Mouse (Mus musculus): ENCODE results near the gene Tm7sf2. TPM values are rescaled to one million over a fixed set of nuclear protein-coding genes. Genes with fewer than 3 reads are reported as not detected.
A peak's percentile ranks its signal among the peaks of the same experiment; 100 is the strongest.

Gene Tm7sf2
- total and polyA plus RNA-seq, 3 experiments = 7.6 to 13.1 TPM; not detected in 1

GRCm38 (mm10) chr19:6116113-6116850, 48.1 kb upstream of the Tm7sf2 start:
- Histone ChIP-seq H3K4me1 (ENCODE audit: control insufficient read depth in 1 of 2, insufficient read depth in 2 of 2, low read length in 2 of 2) (peaks cover 2 to 10% of the 10 kb centered on the region in 2 experiments; a peak in 2 of 4 replicates), H3K79me2 (ENCODE audit: control insufficient read depth, insufficient read depth, low read length, poor library complexity) (peaks cover 22% of the 10 kb centered on the region), H3K9ac (ENCODE audit: control insufficient read depth, low read depth, low read length, poor library complexity, severe bottlenecking) (peak overlapping the region; percentile 88), H3K36me3 (ENCODE audit: control insufficient read depth in 1 of 2, insufficient read depth in 2 of 2, low read length in 2 of 2) (peaks cover 0 to 10% of the 10 kb centered on the region in 2 experiments; a peak in 2 of 4 replicates), H3K4me3 (ENCODE audit: control insufficient read depth in 1 of 2, insufficient read depth in 1 of 2, low read depth in 2 of 2, low read length in 2 of 2) (peak overlapping the region; percentile 74 to 91; a peak in 1 of 4 replicates), H3K27me3 (ENCODE audit: control insufficient read depth in 1 of 2, insufficient read depth in 2 of 2, low read length in 2 of 2) (no peaks in the 10 kb centered on the region), H3K9me3 (replicated peaks; ENCODE audit: insufficient read depth, low read length) (no peaks in the 10 kb centered on the region), H3K27ac (ENCODE audit: control insufficient read depth, low read depth, low read length) (no peak overlapping the region)
- TF ChIP-seq MAX (IDR thresholded peaks at IDR 0.05; ENCODE audit: low read length) (no peak), POLR2AphosphoS5 (IDR thresholded peaks at IDR 0.05; ENCODE audit: borderline replicate concordance, low read depth, low read length) (no peak)
- DNase-seq (ENCODE audit: low read depth, low spot score) = no peak

- TF ChIP-seq CHD1 (IDR thresholded peaks at IDR 0.05; ENCODE audit: low read depth, low read length) (no peak), MEF2A (IDR thresholded peaks at IDR 0.05; ENCODE audit: extremely low read depth, insufficient replicate concordance, low read depth, low read length, poor library complexity, severe bottlenecking) (no peak), ZKSCAN1 (IDR thresholded peaks at IDR 0.05; ENCODE audit: low read depth, low read length) (no peak), MAZ (IDR thresholded peaks at IDR 0.05; ENCODE audit: low read depth, low read length) (no peak), ELF1 (IDR thresholded peaks at IDR 0.05; ENCODE audit: low read depth, low read length) (no peak), ETS1 (IDR thresholded peaks at IDR 0.05; ENCODE audit: low read depth, low read length) (no peak), CHD2 (IDR thresholded peaks at IDR 0.05; ENCODE audit: low read length) (no peak), POLR2AphosphoS5 (IDR thresholded peaks at IDR 0.05; ENCODE audit: borderline replicate concordance, low read depth, low read length) (no peak), RAD21 (IDR thresholded peaks at IDR 0.05; ENCODE audit: low read depth, low read length) (no peak)
- peaks cover 2 to 10% of the 10 kb centered on the region in 2 experiments; a peak in 2 of 4 replicates for H3K4me1 ChIP-seq (ENCODE audit: control insufficient read depth in 1 of 2, insufficient read depth in 2 of 2, low read length in 2 of 2)
- DNase-seq (ENCODE audit: low read depth, low spot score) = no peak
- H3K27ac ChIP-seq (ENCODE audit: control insufficient read depth, low read depth, low read length) = no peak overlapping the region
- no peak overlapping the region for H3K4me3 ChIP-seq (ENCODE audit: control insufficient read depth in 1 of 2, insufficient read depth in 1 of 2, low read depth in 2 of 2, low read length in 2 of 2)
- H3K27me3 ChIP-seq (ENCODE audit: control insufficient read depth in 1 of 2, insufficient read depth in 2 of 2, low read length in 2 of 2) = no peaks in the 10 kb centered on the region
- peaks cover 0 to 10% of the 10 kb centered on the region in 2 experiments; a peak in 2 of 4 replicates for H3K36me3 ChIP-seq (ENCODE audit: control insufficient read depth in 1 of 2, insufficient read depth in 2 of 2, low read length in 2 of 2)
- no peak overlapping the region for H3K9ac ChIP-seq (ENCODE audit: control insufficient read depth, low read depth, low read length, poor library complexity, severe bottlenecking)
- H3K9me3 ChIP-seq (replicated peaks; ENCODE audit: insufficient read depth, low read length) = no peaks in the 10 kb centered on the region
- peaks cover 20% of the 10 kb centered on the region for H3K79me2 ChIP-seq (ENCODE audit: control insufficient read depth, insufficient read depth, low read length, poor library complexity)
Observed at GRCm38 (mm10) chr19:6113116-6113515, 44.9 kb upstream of the Tm7sf2 start.

- Histone ChIP-seq H3K4me1 (ENCODE audit: control insufficient read depth in 1 of 2, insufficient read depth in 2 of 2, low read length in 2 of 2) (peaks cover 24 to 33% of the 10 kb centered on the region in 2 experiments), H3K9ac (ENCODE audit: control insufficient read depth, low read depth, low read length, poor library complexity, severe bottlenecking) (0 out of 2 replicates have a peak within 1 kb of the TSS, but pooled peaks have one; percentile 4), H3K36me3 (ENCODE audit: control insufficient read depth in 1 of 2, insufficient read depth in 2 of 2, low read length in 2 of 2) (peaks cover 0 to 32% of the 10 kb centered on the region in 2 experiments; a peak in 2 of 4 replicates), H3K4me3 (ENCODE audit: control insufficient read depth in 1 of 2, insufficient read depth in 1 of 2, low read depth in 2 of 2, low read length in 2 of 2) (no peak within 1 kb of the TSS), H3K79me2 (ENCODE audit: control insufficient read depth, insufficient read depth, low read length, poor library complexity) (no peaks in the 10 kb centered on the region), H3K27me3 (ENCODE audit: control insufficient read depth in 1 of 2, insufficient read depth in 2 of 2, low read length in 2 of 2) (no peaks in the 10 kb centered on the region), H3K9me3 (replicated peaks; ENCODE audit: insufficient read depth, low read length) (no peaks in the 10 kb centered on the region), H3K27ac (ENCODE audit: control insufficient read depth, low read depth, low read length) (peak within 1 kb of the TSS; percentile 82)
- DNase-seq (ENCODE audit: low read depth, low spot score) = no peak
- TF ChIP-seq RCOR1 (IDR thresholded peaks at IDR 0.05; ENCODE audit: low read depth, low read length) = no peak
- no peak for TF ChIP-seq USF2 (IDR thresholded peaks at IDR 0.05; ENCODE audit: borderline replicate concordance in 1 of 2, insufficient read depth in 1 of 2, low read depth in 1 of 2, low read length in 2 of 2)
Observed at GRCm38 (mm10) chr19:6105586-6105985, 37.4 kb upstream of the Tm7sf2 start, which contains the start of gene Naaladl1. Naaladl1 (plus strand) TSS chr19:6105782.

Data from MEL (cell line).